23 mouse cellular contexts compared by ENCODE assay signal in the genomic region with DNA sequence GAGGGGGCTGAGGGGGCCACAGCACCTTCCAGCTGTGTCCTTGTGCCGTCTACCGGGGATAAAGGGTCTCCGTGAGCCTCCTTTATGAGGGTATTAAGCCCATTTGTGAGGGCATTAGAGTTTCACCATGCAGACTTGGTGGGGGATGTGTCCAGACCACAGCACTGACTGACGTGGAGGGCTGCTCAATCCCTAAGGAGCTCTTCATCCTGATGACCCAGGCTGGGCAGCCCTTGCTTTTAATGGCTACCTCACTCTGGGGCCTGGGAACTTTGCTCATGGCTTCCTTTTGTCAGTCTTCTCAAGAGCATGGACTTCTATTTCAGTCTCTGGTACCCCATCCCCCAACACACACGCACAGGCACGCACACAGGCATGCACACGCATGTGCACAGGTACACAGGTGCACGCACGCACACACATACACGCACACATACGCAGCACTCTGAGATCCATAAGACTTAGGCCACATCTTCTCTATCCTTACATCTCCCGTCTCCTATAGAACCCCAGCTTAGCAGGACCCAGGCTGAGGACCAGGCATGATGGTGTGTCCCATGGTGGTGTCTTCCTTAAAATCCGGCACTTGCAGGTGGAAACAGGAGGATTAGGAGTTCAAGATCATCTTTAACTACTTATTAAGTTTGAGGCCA.
DNase-seq lines count a peak whose midpoint lies in the region; ATAC-seq and TF ChIP-seq lines count a peak whose summit lies in the region.
"Had no signal": no experiment of that assay in that cellular context is flagged by ENCODE, and none has a peak within 500 bp of the region (broad histone marks: within the 10 kb centered on the region; RNA-seq: fewer than 3 reads in every experiment).

No protein-coding gene starts in this region.

- no peak; the same call in 1 of the 2 replicates for TF ChIP-seq POLR2A in embryonic fibroblast, embryonic 13.5 days (IDR thresholded peaks at IDR 0.05; ENCODE audit: low read depth, low read length)

- no peak for ATAC-seq in heart, embryonic 13.5 days (ENCODE audit: extremely low read depth, insufficient number of reproducible peaks, low FRiP score, low TSS enrichment)
- ATAC-seq in liver, embryonic 11.5 days (replicated peaks; ENCODE audit: low FRiP score), result no peak
- ATAC-seq in liver, postnatal 0 days, result no peak
- ATAC-seq: forebrain, postnatal 0 days; intestine, postnatal 0 days; midbrain, embryonic 15.5 days had no signal

- no peak for DNase-seq in heart, postnatal 25 days (ENCODE audit: low spot score)
- DNase-seq in liver, embryonic 11.5 days (ENCODE audit: low spot score), result no peak
- DNase-seq in liver, postnatal 0 days, result no peak
- no peak for DNase-seq in retina, postnatal 1 day
- DNase-seq in cerebellum, adult 18-20 months, result no peak
- DNase-seq: forebrain, postnatal 0 days; kidney, adult 9 months; kidney, postnatal 10 days; layer of hippocampus, adult 9-11 months; liver; spleen, adult 18-20 months; thymus, adult 18-20 months; thymus, postnatal 25 days had no signal

- no peak overlapping the region for H3K4me3 ChIP-seq in heart, embryonic 13.5 days
- H3K4me3 ChIP-seq in liver, embryonic 11.5 days (ENCODE audit: low read depth, low read length), result no peak overlapping the region
- H3K4me3 ChIP-seq in liver, postnatal 0 days (ENCODE audit: low read depth, low read length), result no peak overlapping the region
- H3K4me3 ChIP-seq in embryonic fibroblast, embryonic 13.5 days (ENCODE audit: insufficient read depth, low read length), result peak overlapping the region; percentile 20
- H3K4me3 ChIP-seq: embryonic facial prominence, embryonic 10.5 days; embryonic facial prominence, embryonic 15.5 days; liver, embryonic 15.5 days; lung, embryonic 15.5 days; midbrain, embryonic 10.5 days; midbrain, embryonic 15.5 days had no signal

- H3K9ac ChIP-seq in heart, embryonic 13.5 days, result no peak overlapping the region
- H3K9ac ChIP-seq in liver, embryonic 11.5 days (ENCODE audit: low read depth, low read length), result no peak overlapping the region
- no peak overlapping the region for H3K9ac ChIP-seq in liver, postnatal 0 days (replicated peaks)
- H3K9ac ChIP-seq: embryonic facial prominence, embryonic 15.5 days; forebrain, postnatal 0 days; hindbrain, embryonic 14.5 days; liver, embryonic 15.5 days; lung, embryonic 15.5 days; midbrain, embryonic 15.5 days had no signal

- 0 out of 2 replicates have a peak, but pooled peaks cover 3% of the 10 kb centered on the region for H3K27me3 ChIP-seq in heart, embryonic 13.5 days (replicated peaks)
- H3K27me3 ChIP-seq in liver, embryonic 11.5 days (replicated peaks; ENCODE audit: control insufficient read depth, insufficient read depth, low read length), result no peaks in the 10 kb centered on the region
- no peaks in the 10 kb centered on the region for H3K27me3 ChIP-seq in liver, postnatal 0 days (ENCODE audit: insufficient read depth, low read length)
- H3K27me3 ChIP-seq: liver, embryonic 15.5 days; lung, embryonic 15.5 days; midbrain, embryonic 15.5 days had no signal

- H3K4me2 ChIP-seq in heart, embryonic 13.5 days, result peak overlapping the region; percentile 42; the same call in 1 of the 2 replicates
- H3K4me2 ChIP-seq in liver, embryonic 11.5 days, result no peak overlapping the region
- H3K4me2 ChIP-seq in liver, postnatal 0 days (ENCODE audit: low read depth, low read length), result no peak overlapping the region
- H3K4me2 ChIP-seq: embryonic facial prominence, embryonic 15.5 days; hindbrain, embryonic 14.5 days; liver, embryonic 15.5 days; lung, embryonic 15.5 days; midbrain, embryonic 15.5 days had no signal

- WGBS in heart, embryonic 13.5 days, result 84% methylated on average over 13 of the region's 13 CpGs
- 83% methylated on average over 13 of the region's 13 CpGs for WGBS in liver, embryonic 11.5 days
- WGBS in liver, postnatal 0 days (ENCODE audit: insufficient replicate concordance), result 76% methylated on average over 13 of the region's 13 CpGs

- peaks cover 44% of the 10 kb centered on the region for H3K4me1 ChIP-seq in heart, embryonic 13.5 days
- no peaks in the 10 kb centered on the region for H3K4me1 ChIP-seq in liver, embryonic 11.5 days (replicated peaks; ENCODE audit: control insufficient read depth, insufficient read depth, low read length)
- H3K4me1 ChIP-seq in liver, postnatal 0 days (ENCODE audit: insufficient read depth), result peaks cover 3% of the 10 kb centered on the region; the same call in 1 of the 2 replicates
- peaks cover 35% of the 10 kb centered on the region for H3K4me1 ChIP-seq in embryonic fibroblast, embryonic 13.5 days (ENCODE audit: control insufficient read depth, insufficient read depth, low read length)
- H3K4me1 ChIP-seq: liver, embryonic 15.5 days; lung, embryonic 15.5 days had no signal

- intact Hi-C loops in heart, postnatal 25 days (cut with DNase I), result no loop called here

- TF ChIP-seq CTCF in liver, postnatal 0 days (IDR thresholded peaks at IDR 0.05; ENCODE audit: low read depth), result no peak
- TF ChIP-seq CTCF in embryonic fibroblast, embryonic 13.5 days (IDR thresholded peaks at IDR 0.05; ENCODE audit: borderline replicate concordance, insufficient read depth, low read length), result peak; percentile 22; the same call in 1 of the 2 replicates

- no peaks in the 10 kb centered on the region for H3K36me3 ChIP-seq in heart, embryonic 13.5 days
- H3K36me3 ChIP-seq in liver, embryonic 11.5 days (ENCODE audit: control insufficient read depth, insufficient read depth, low read length), result no peaks in the 10 kb centered on the region
- H3K36me3 ChIP-seq in liver, postnatal 0 days (replicated peaks; ENCODE audit: insufficient read depth, low read length), result no peaks in the 10 kb centered on the region
- H3K36me3 ChIP-seq: embryonic facial prominence, embryonic 10.5 days; embryonic facial prominence, embryonic 15.5 days; liver, embryonic 15.5 days; lung, embryonic 15.5 days; midbrain, embryonic 10.5 days; midbrain, embryonic 15.5 days had no signal

- H3K27ac ChIP-seq in heart, embryonic 13.5 days (replicated peaks), result peak overlapping the region; percentile 93
- H3K27ac ChIP-seq in liver, embryonic 11.5 days (ENCODE audit: low read depth, low read length), result peak overlapping the region; percentile 52; the same call in 1 of the 2 replicates
- H3K27ac ChIP-seq in liver, postnatal 0 days (ENCODE audit: low read depth), result no peak overlapping the region
- peak overlapping the region; percentile 95 for H3K27ac ChIP-seq in embryonic fibroblast, embryonic 13.5 days (ENCODE audit: insufficient read depth, low read length)
- H3K27ac ChIP-seq: embryonic facial prominence, embryonic 10.5 days; embryonic facial prominence, embryonic 15.5 days; hindbrain, embryonic 14.5 days; liver, embryonic 15.5 days; lung, embryonic 15.5 days; midbrain, embryonic 15.5 days had no signal

- H3K9me3 ChIP-seq in heart, embryonic 13.5 days, result no peaks in the 10 kb centered on the region
- no peaks in the 10 kb centered on the region for H3K9me3 ChIP-seq in liver, embryonic 11.5 days (ENCODE audit: control insufficient read depth, low read length)
- H3K9me3 ChIP-seq in liver, postnatal 0 days (ENCODE audit: low read length), result no peaks in the 10 kb centered on the region
- H3K9me3 ChIP-seq: embryonic facial prominence, embryonic 10.5 days; embryonic facial prominence, embryonic 15.5 days; liver, embryonic 15.5 days; lung, embryonic 15.5 days; midbrain, embryonic 10.5 days; midbrain, embryonic 15.5 days had no signal

- TF ChIP-seq EP300 in liver, postnatal 0 days (IDR thresholded peaks at IDR 0.05; ENCODE audit: low read depth), result no peak
